ENCODE assay signal across 8 mouse cellular contexts in genomic region chr9:58253033-58253804, GRCm38 (mm10). TPM values are rescaled to one million over a fixed set of nuclear protein-coding genes. Genes with fewer than 3 reads are reported as not detected.
DNase-seq lines count a peak whose midpoint lies in the region; ATAC-seq lines count a peak whose summit lies in the region.

TSS of gene Stoml1 (plus strand) at chr9:58253164.

- no peaks in the 10 kb centered on the region for H3K9me3 ChIP-seq in hindbrain, embryonic 12.5 days (replicated peaks)

- peaks cover 18% of the 10 kb centered on the region for H3K36me3 ChIP-seq in hindbrain, embryonic 12.5 days

- peak within 1 kb of the TSS; percentile 66 for H3K27ac ChIP-seq in hindbrain, embryonic 12.5 days

- H3K4me3 ChIP-seq in hindbrain, embryonic 12.5 days: peak within 1 kb of the TSS; percentile 75

- DNase-seq in Muller cell, postnatal 12 days (ENCODE audit: inconsistent ontology term): peak; percentile 96
- DNase-seq in cerebellum, adult 9-11 months: peak; percentile 93
- peak; percentile 88 for DNase-seq in frontal cortex, postnatal 10 days (ENCODE audit: low spot score in 2 of 2)
- DNase-seq in layer of hippocampus, postnatal 14 days (ENCODE audit: low spot score in 2 of 2): peak; percentile 88 to 94
- peak; percentile 96 for DNase-seq in lung, postnatal 14 days
- DNase-seq in retina, adult 2 months (ENCODE audit: low read depth, low spot score): peak; percentile 85
- peak; percentile 94 for DNase-seq in thymus, postnatal 36 days

- ATAC-seq in hindbrain, embryonic 12.5 days (ENCODE audit: low FRiP score): peak; percentile 96

- under 1% methylated on average over 31 of the region's 31 CpGs for WGBS in hindbrain, embryonic 12.5 days

- H3K9ac ChIP-seq in hindbrain, embryonic 12.5 days: peak within 1 kb of the TSS; percentile 87

- peak within 1 kb of the TSS; percentile 83 for H3K4me2 ChIP-seq in hindbrain, embryonic 12.5 days (replicated peaks)

- H3K4me1 ChIP-seq in hindbrain, embryonic 12.5 days: peaks cover 33% of the 10 kb centered on the region

- no peaks in the 10 kb centered on the region for H3K27me3 ChIP-seq in hindbrain, embryonic 12.5 days

RNA-seq across cellular contexts. Expression of gene Stoml1, which starts in this region (rescaled TPM):
- polyA plus RNA-seq in hindbrain, embryonic 12.5 days (2016; fragmentation: Nextera tagmentation; extraction: Ambion mirVana): 63.0 and 67.8 TPM in 2 replicates
- 10 to 100 TPM; 78.5 to 79.8 TPM for total RNA-seq in layer of hippocampus, postnatal 14 days (2021)

Comparison
In these comparisons a context has a peak if more than half of its experiments do, and no peak if none do; other contexts are left out.
1. Peak in every context shown above with its lines: DNase-seq, ATAC-seq, H3K4me3 ChIP-seq and H3K27ac ChIP-seq.